Mouse (Mus musculus) small intestine, adult 2 months (tissue): ENCODE results near the gene Tdrd12. TPM values are rescaled to one million over a fixed set of nuclear protein-coding genes. Genes with fewer than 3 reads are reported as not detected.
A peak's percentile ranks its signal among the peaks of the same experiment; 100 is the strongest.
"Not testable (repeated sequence)": the region's sequence is repeated elsewhere in the genome, so short reads cannot be mapped to it uniquely, and the experiment has no call there.

Experiments
- H3K27ac ChIP-seq: fragments of 200-500 bp; 2 replicates; pipeline ENCODE4 v1.5.1; 2012; ENCODE audit warnings: low read depth, low read length, control low read depth, inconsistent platforms; ENCODE audit not compliant: insufficient read depth
- H3K27me3 ChIP-seq: fragments of 200-500 bp; 2 replicates; pipeline ENCODE4 v1.6.1; 2012; ENCODE audit warnings: mild to moderate bottlenecking, moderate library complexity, low read length, inconsistent platforms; ENCODE audit not compliant: control insufficient read depth, insufficient read depth
- H3K36me3 ChIP-seq: fragments of 200-500 bp; 2 replicates; pipeline ENCODE4 v1.6.1; 2012; ENCODE audit warnings: mild to moderate bottlenecking, low read length, control low read depth, inconsistent platforms; ENCODE audit not compliant: control insufficient read depth, insufficient read depth
- H3K4me1 ChIP-seq: fragments of 200-500 bp; 2 replicates; pipeline ENCODE4 v1.6.1; 2012; ENCODE audit warnings: low read length, inconsistent platforms, mixed read lengths; ENCODE audit not compliant: control insufficient read depth, insufficient read depth, insufficient read length
- H3K4me3 ChIP-seq: fragments of 200-500 bp; 2 replicates; pipeline ENCODE4 v1.5.1; 2012; ENCODE audit warnings: low read depth, mild to moderate bottlenecking, control low read depth, inconsistent platforms, low read length, moderate library complexity
- CTCF ChIP-seq: fragments of 200-500 bp; IDR thresholded peaks from 2 replicates; pipeline ENCODE4 v1.5.1; 2012; ENCODE audit warnings: low read depth, mild to moderate bottlenecking, control low read depth, inconsistent platforms, low read length, moderate library complexity, mixed read lengths; ENCODE audit not compliant: insufficient replicate concordance, insufficient read length; ENCODE audit errors: extremely low read depth
- POLR2A ChIP-seq: fragments of 200-500 bp; IDR thresholded peaks from 2 replicates; pipeline ENCODE4 v1.6.1; 2012; ENCODE audit warnings: low read depth, mild to moderate bottlenecking, control low read depth, inconsistent platforms, low read length, moderate library complexity
- WGBS: fragments of 180-500 bp; shearing (Covaris S2); methylation state at CpG from one replicate; pipeline ENCODE4 v1.1.7; 2018; 5-methylcytosine and 5-hydroxymethylcytosine counted together
- polyA plus RNA-seq: library from polyadenylated mRNA; depleted of rRNA; stranded (reverse); fragments of >200 nt; gene quantifications from 2 replicates; pipeline ENCODE4 v1.2.3, GENCODE M21; 2012

Gene Tdrd12
- polyA plus RNA-seq, 1 experiment = not detected

DNA sequence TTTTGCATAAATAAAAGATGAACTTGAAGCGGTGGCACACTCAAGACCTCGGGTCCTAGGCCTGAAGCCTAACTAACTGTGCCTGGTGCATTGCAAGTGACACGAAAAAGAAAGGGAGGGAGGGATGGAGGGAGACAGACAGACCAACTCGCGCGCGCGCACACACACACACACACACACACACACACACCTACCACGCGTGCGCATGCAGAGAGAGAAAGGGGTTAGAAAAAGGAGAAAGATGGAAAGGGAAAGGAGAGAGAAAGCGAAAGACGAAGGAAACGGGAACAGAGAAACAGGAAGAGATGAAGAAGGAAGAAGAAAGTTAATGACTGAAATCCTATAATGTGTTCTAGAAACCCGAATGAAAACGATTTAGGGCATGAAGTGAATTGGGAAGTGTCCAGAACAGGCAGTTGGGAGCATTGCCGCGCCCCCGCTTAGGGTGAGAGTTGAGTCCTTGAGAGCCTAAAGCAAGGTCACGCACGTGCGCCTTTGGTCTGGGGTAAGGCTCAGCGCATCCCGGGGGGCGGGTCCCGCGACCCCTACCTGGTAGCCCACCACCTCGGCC lies 17.1 kb upstream of the Tdrd12 start:
- H3K27me3 ChIP-seq = no peaks in the 10 kb centered on the region
- no peak for TF ChIP-seq CTCF
- TF ChIP-seq POLR2A = no peak
- peaks cover 20% of the 10 kb centered on the region for H3K4me1 ChIP-seq
- 2% methylated on average over 28 of the region's 28 CpGs for WGBS
- H3K4me3 ChIP-seq = peak overlapping the region; percentile 72
- peak overlapping the region; percentile 96 for H3K27ac ChIP-seq
- peaks cover 8% of the 10 kb centered on the region for H3K36me3 ChIP-seq

DNA sequence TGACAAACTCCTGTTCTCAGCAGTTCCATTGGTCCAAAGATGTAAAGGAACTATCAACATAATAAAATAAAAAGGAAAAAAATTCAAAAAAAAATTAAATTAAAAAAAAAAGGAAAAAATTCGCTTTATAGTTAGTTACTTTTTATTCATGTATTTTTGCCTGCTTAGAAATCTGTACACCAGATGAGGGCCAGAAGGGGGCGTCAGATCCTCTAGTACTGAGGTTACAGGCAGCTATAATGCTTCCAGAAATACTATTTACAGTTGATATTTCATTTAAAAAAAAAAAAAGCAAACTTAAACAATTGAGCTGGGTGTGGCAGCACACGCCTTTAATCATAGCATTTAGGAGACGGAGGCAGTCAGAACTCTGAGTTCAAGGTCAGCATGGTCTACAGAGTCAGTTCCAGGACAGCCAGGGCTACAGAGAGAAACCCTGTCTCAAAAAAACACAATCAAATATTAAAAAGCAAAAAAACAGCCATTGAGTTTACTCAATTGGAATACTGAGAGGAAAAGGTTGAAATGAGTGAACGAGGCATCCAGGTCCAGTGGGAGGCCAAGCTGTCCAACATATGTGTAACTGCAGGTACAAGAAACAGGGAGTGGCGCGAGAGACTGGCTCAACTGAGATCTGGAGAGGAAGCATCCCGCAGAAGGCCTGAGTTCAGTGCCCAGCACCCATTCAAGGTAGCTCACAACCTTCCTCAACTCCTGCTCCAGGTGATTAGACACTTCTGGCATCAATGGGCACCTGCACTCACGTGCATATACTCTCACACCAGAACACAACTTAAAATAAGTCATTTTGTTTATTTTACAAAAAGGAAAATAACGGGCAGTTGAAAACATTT lies 16.4 kb upstream of the Tdrd12 start:
- Histone ChIP-seq H3K36me3 (peaks cover 13% of the 10 kb centered on the region), H3K27me3 (no peaks in the 10 kb centered on the region), H3K4me3 (peak overlapping the region; percentile 72), H3K27ac (peak overlapping the region; percentile 96), H3K4me1 (peaks cover 19% of the 10 kb centered on the region)
- WGBS = 22% methylated on average over 10 of the region's 10 CpGs
- TF ChIP-seq POLR2A (no peak), CTCF (no peak)

- no peak overlapping the region for H3K4me3 ChIP-seq
- WGBS = 28% methylated on average over 4 of the region's 4 CpGs
- TF ChIP-seq POLR2A (no peak), CTCF (peak; percentile 57; the same call in 1 of the 2 replicates)
- H3K27ac ChIP-seq = no peak overlapping the region
- peaks cover 22% of the 10 kb centered on the region for H3K36me3 ChIP-seq
- no peaks in the 10 kb centered on the region for H3K27me3 ChIP-seq
- H3K4me1 ChIP-seq = no peaks in the 10 kb centered on the region
These were observed 8.3 kb upstream of the Tdrd12 start for GRCm38 (mm10) chr7:35545881-35546280.

- TF ChIP-seq CTCF = no peak
- TF ChIP-seq POLR2A = no peak
- Histone ChIP-seq H3K36me3 (no peaks in the 10 kb centered on the region), H3K4me3 (peak overlapping the region; percentile 7; the same call in 1 of the 2 replicates), H3K4me1 (peaks cover 7% of the 10 kb centered on the region; the same call in 1 of the 2 replicates), H3K27ac (no peak overlapping the region), H3K27me3 (no peaks in the 10 kb centered on the region)
- WGBS = 18% methylated on average over 12 of the region's 12 CpGs
These were observed 1.6 kb downstream of the Tdrd12 start for GRCm38 (mm10) chr7:35535750-35536512.

DNA sequence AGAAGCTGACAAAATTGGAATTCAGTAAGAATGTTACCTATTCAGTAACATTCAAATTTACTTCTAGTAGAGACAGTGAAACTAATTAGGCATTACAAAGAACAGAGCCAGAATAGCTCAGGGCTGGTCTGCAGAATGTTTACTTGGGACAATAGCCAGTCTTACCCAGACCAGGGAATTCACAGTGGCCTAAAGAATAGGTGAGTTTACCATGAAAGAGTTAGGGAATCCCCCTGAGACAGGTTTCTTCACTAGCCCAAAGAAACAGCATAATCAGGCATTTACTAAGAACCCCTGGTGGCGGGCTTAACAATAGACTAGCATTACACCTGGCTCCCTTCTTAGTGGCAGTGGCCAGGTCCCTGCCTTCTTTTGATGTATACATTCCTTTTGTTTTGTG lies 7.0 kb downstream of the Tdrd12 start:
- not testable (repeated sequence) for H3K4me1 ChIP-seq, H3K27ac ChIP-seq, H3K4me3 ChIP-seq, H3K27me3 ChIP-seq, H3K36me3 ChIP-seq
- WGBS = 83% methylated on average over 1 of the region's 1 CpGs

- H3K4me1 ChIP-seq = no peaks in the 10 kb centered on the region
- no peak for TF ChIP-seq POLR2A
- no peak for TF ChIP-seq CTCF
- H3K36me3 ChIP-seq = no peaks in the 10 kb centered on the region
- no peaks in the 10 kb centered on the region for H3K27me3 ChIP-seq
- H3K27ac ChIP-seq = no peak overlapping the region
- H3K4me3 ChIP-seq = no peak overlapping the region
- 77% methylated on average over 3 of the region's 3 CpGs for WGBS
These were observed 7.5 kb downstream of the Tdrd12 start for GRCm38 (mm10) chr7:35530026-35530425.

- Histone ChIP-seq H3K27me3 (no peaks in the 10 kb centered on the region), H3K4me1 (no peaks in the 10 kb centered on the region), H3K36me3 (no peaks in the 10 kb centered on the region), H3K27ac (no peak overlapping the region), H3K4me3 (no peak overlapping the region)
- TF ChIP-seq CTCF = no peak
- no peak for TF ChIP-seq POLR2A
- 76% methylated on average over 2 of the region's 2 CpGs for WGBS
These were observed 10.8 kb downstream of the Tdrd12 start for GRCm38 (mm10) chr7:35526795-35527194.
